Mouse (Mus musculus) hindbrain, embryonic 10.5 days (tissue): ENCODE data around the gene Dnph1. TPM values are rescaled to one million over a fixed set of nuclear protein-coding genes. Genes with fewer than 3 reads are reported as not detected.
A peak's percentile ranks its signal among the peaks of the same experiment; 100 is the strongest.
"Not testable (repeated sequence)": the region's sequence is repeated elsewhere in the genome, so short reads cannot be mapped to it uniquely, and the experiment has no call there.

ENCODE experiments used
- DNase-seq: peaks from one replicate; pipeline ENCODE4 v3.0.0-alpha.2; 2017; ENCODE audit warnings: low spot score
- H3K27ac ChIP-seq: fragments of 300-500 bp; sonication (generic); 2 replicates; pipeline ENCODE4 v1.5.1; 2016; ENCODE audit warnings: mild to moderate bottlenecking, moderate library complexity
- H3K27me3 ChIP-seq: fragments of 300-500 bp; sonication (generic); 2 replicates; pipeline ENCODE4 v1.6.1; 2016; ENCODE audit warnings: mild to moderate bottlenecking; ENCODE audit not compliant: poor library complexity, insufficient read depth, severe bottlenecking
- H3K36me3 ChIP-seq: fragments of 300-500 bp; sonication (generic); 2 replicates; pipeline ENCODE4 v1.6.1; 2016; ENCODE audit warnings: mild to moderate bottlenecking, moderate library complexity
- H3K4me1 ChIP-seq: fragments of 300-500 bp; sonication (generic); replicated peaks from 2 replicates; pipeline ENCODE4 v1.6.1; 2016; ENCODE audit warnings: mild to moderate bottlenecking
- H3K4me3 ChIP-seq: fragments of 300-500 bp; sonication (generic); 2 replicates; pipeline ENCODE4 v1.5.1; 2016; ENCODE audit warnings: mild to moderate bottlenecking, moderate library complexity
- H3K9me3 ChIP-seq: fragments of 300-500 bp; sonication (generic); 2 replicates; pipeline ENCODE4 v1.6.1; 2016; ENCODE audit warnings: mild to moderate bottlenecking, moderate library complexity
- WGBS: fragments of 180-500 bp; shearing (Covaris S2); methylation state at CpG from one replicate; pipeline ENCODE4 v1.1.7; 2016; 5-methylcytosine and 5-hydroxymethylcytosine counted together
- polyA plus RNA-seq: library from polyadenylated mRNA; unstranded; fragments of >200 nt; fragmentation: Nextera tagmentation; extraction: Ambion mirVana; gene quantifications from 2 replicates; pipeline ENCODE4 v1.2.1, GENCODE M21; 2016

The Dnph1 gene
- polyA plus RNA-seq, 1 experiment from 2014 or later = 75.2 TPM

- H3K27me3 ChIP-seq = peaks cover 12% of the 10 kb centered on the region; the same call in 1 of the 2 replicates
- no peak overlapping the region for H3K27ac ChIP-seq
- peaks cover 70% of the 10 kb centered on the region for H3K36me3 ChIP-seq
- no peaks in the 10 kb centered on the region for H3K9me3 ChIP-seq
- WGBS = 83% methylated on average over 8 of the region's 8 CpGs
- peaks cover 10% of the 10 kb centered on the region for H3K4me1 ChIP-seq
- H3K4me3 ChIP-seq = no peak overlapping the region
- no peak for DNase-seq
Measured at GRCm38 (mm10) chr17:46476601-46477000, 19.9 kb upstream of the Dnph1 start.

GRCm38 (mm10) chr17:46477286-46477685 is 19.2 kb upstream of the Dnph1 start:
- 73% methylated on average over 15 of the region's 15 CpGs for WGBS
- Histone ChIP-seq H3K27ac (0 out of 2 replicates have a peak overlapping the region, but pooled peaks have one; percentile 5), H3K27me3 (peaks cover 12% of the 10 kb centered on the region), H3K4me3 (no peak overlapping the region), H3K36me3 (peaks cover 70% of the 10 kb centered on the region), H3K9me3 (no peaks in the 10 kb centered on the region), H3K4me1 (peaks cover 10% of the 10 kb centered on the region)
- no peak for DNase-seq

GRCm38 (mm10) chr17:46483561-46484001 is 12.9 kb upstream of the Dnph1 start:
- H3K36me3 ChIP-seq = peaks cover 18% of the 10 kb centered on the region
- no peaks in the 10 kb centered on the region for H3K9me3 ChIP-seq
- peak overlapping the region; percentile 56 for H3K4me3 ChIP-seq
- peaks cover 41% of the 10 kb centered on the region for H3K4me1 ChIP-seq
- 2% methylated on average over 16 of the region's 16 CpGs for WGBS
- peak; percentile 60 for DNase-seq
- H3K27ac ChIP-seq = peak overlapping the region; percentile 80
- H3K27me3 ChIP-seq = peaks cover 73% of the 10 kb centered on the region

GRCm38 (mm10) chr17:46484021-46484431 is 12.5 kb upstream of the Dnph1 start:
- no peaks in the 10 kb centered on the region for H3K9me3 ChIP-seq
- peak overlapping the region; percentile 56 for H3K4me3 ChIP-seq
- WGBS = 2% methylated on average over 13 of the region's 13 CpGs
- DNase-seq = peak; percentile 38
- peaks cover 14% of the 10 kb centered on the region for H3K36me3 ChIP-seq
- peak overlapping the region; percentile 80 for H3K27ac ChIP-seq
- H3K27me3 ChIP-seq = peaks cover 77% of the 10 kb centered on the region
- peaks cover 41% of the 10 kb centered on the region for H3K4me1 ChIP-seq

GRCm38 (mm10) chr17:46484461-46484875 is 12.0 kb upstream of the Dnph1 start:
- Histone ChIP-seq H3K9me3 (no peaks in the 10 kb centered on the region), H3K27me3 (peaks cover 82% of the 10 kb centered on the region), H3K36me3 (peaks cover 10% of the 10 kb centered on the region; the same call in 1 of the 2 replicates), H3K27ac (peak overlapping the region; percentile 80; the same call in 1 of the 2 replicates), H3K4me3 (peak overlapping the region; percentile 56), H3K4me1 (peaks cover 41% of the 10 kb centered on the region)
- DNase-seq = peak; percentile 23
- WGBS = 8% methylated on average over 6 of the region's 6 CpGs

GRCm38 (mm10) chr17:46486995-46487394 is 9.5 kb upstream of the Dnph1 start:
- H3K27me3 ChIP-seq = peaks cover 80% of the 10 kb centered on the region
- H3K27ac ChIP-seq = peak overlapping the region; percentile 86
- H3K4me3 ChIP-seq = peak overlapping the region; percentile 73
- H3K36me3 ChIP-seq = no peaks in the 10 kb centered on the region
- WGBS = under 1% methylated on average over 22 of the region's 22 CpGs
- peaks cover 41% of the 10 kb centered on the region for H3K4me1 ChIP-seq
- DNase-seq = peak; percentile 25
- no peaks in the 10 kb centered on the region for H3K9me3 ChIP-seq

- Histone ChIP-seq H3K4me1 (peaks cover 41% of the 10 kb centered on the region), H3K27ac (peak within 1 kb of the TSS; percentile 86), H3K9me3 (no peaks in the 10 kb centered on the region), H3K36me3 (no peaks in the 10 kb centered on the region), H3K4me3 (peak within 1 kb of the TSS; percentile 73), H3K27me3 (peaks cover 82% of the 10 kb centered on the region)
- WGBS = under 1% methylated on average over 49 of the region's 49 CpGs
- DNase-seq = peak; percentile 37
Measured at GRCm38 (mm10) chr17:46487431-46487830, 9.1 kb upstream of the Dnph1 start, which contains the start of gene Ttbk1. TSS of gene Ttbk1 (minus strand) at chr17:46487675.

- DNase-seq = no peak
- H3K27ac ChIP-seq = no peak overlapping the region
- no peak overlapping the region for H3K4me3 ChIP-seq
- peaks cover 19% of the 10 kb centered on the region for H3K4me1 ChIP-seq
- H3K9me3 ChIP-seq = no peaks in the 10 kb centered on the region
- peaks cover 24% of the 10 kb centered on the region for H3K36me3 ChIP-seq
- peaks cover 30% of the 10 kb centered on the region for H3K27me3 ChIP-seq
- 82% methylated on average over 5 of the region's 5 CpGs for WGBS
Measured at GRCm38 (mm10) chr17:46495486-46495885, 1.0 kb upstream of the Dnph1 start.

GRCm38 (mm10) chr17:46496081-46496480 is 430 bp upstream of the Dnph1 start:
- H3K4me3 ChIP-seq = not testable (repeated sequence)

GRCm38 (mm10) chr17:46497956-46498355 is 1.4 kb downstream of the Dnph1 start:
- WGBS = 76% methylated on average over 8 of the region's 8 CpGs

More at GRCm38 (mm10) chr17:46496081-46496480, 430 bp upstream of the Dnph1 start:
- peaks cover 30% of the 10 kb centered on the region for H3K27me3 ChIP-seq
- not testable (repeated sequence) for DNase-seq, H3K27ac ChIP-seq, H3K9me3 ChIP-seq
- H3K36me3 ChIP-seq = peaks cover 30% of the 10 kb centered on the region
- H3K4me1 ChIP-seq = peaks cover 19% of the 10 kb centered on the region

GRCm38 (mm10) chr17:46502775-46503174 is 6.3 kb downstream of the Dnph1 start:
- peaks cover 17% of the 10 kb centered on the region for H3K4me1 ChIP-seq
- no peak overlapping the region for H3K4me3 ChIP-seq
- 83% methylated on average over 2 of the region's 2 CpGs for WGBS
- no peaks in the 10 kb centered on the region for H3K9me3 ChIP-seq
- DNase-seq = no peak
- H3K27ac ChIP-seq = no peak overlapping the region
- peaks cover 2% of the 10 kb centered on the region; the same call in 1 of the 2 replicates for H3K27me3 ChIP-seq
- peaks cover 40% of the 10 kb centered on the region for H3K36me3 ChIP-seq

More at GRCm38 (mm10) chr17:46497956-46498355, 1.4 kb downstream of the Dnph1 start:
- Histone ChIP-seq H3K4me1 (peaks cover 24% of the 10 kb centered on the region), H3K4me3 (peak overlapping the region; percentile 80), H3K27ac (no peak overlapping the region), H3K36me3 (peaks cover 40% of the 10 kb centered on the region), H3K9me3 (no peaks in the 10 kb centered on the region), H3K27me3 (peaks cover 23% of the 10 kb centered on the region)
- DNase-seq = no peak

GRCm38 (mm10) chr17:46503847-46504638 is 7.5 kb downstream of the Dnph1 start:
- no peak overlapping the region for H3K27ac ChIP-seq

GRCm38 (mm10) chr17:46505617-46506016 is 9.1 kb downstream of the Dnph1 start:
- peaks cover 15% of the 10 kb centered on the region for H3K36me3 ChIP-seq
- 82% methylated on average over 3 of the region's 3 CpGs for WGBS
- H3K27me3 ChIP-seq = 0 out of 2 replicates have a peak, but pooled peaks cover 3% of the 10 kb centered on the region
- DNase-seq = no peak
- H3K4me3 ChIP-seq = no peak overlapping the region
- H3K9me3 ChIP-seq = no peaks in the 10 kb centered on the region
- no peak overlapping the region for H3K27ac ChIP-seq
- H3K4me1 ChIP-seq = peaks cover 17% of the 10 kb centered on the region; the same call in 1 of the 2 replicates

More at GRCm38 (mm10) chr17:46503847-46504638, 7.5 kb downstream of the Dnph1 start:
- Histone ChIP-seq H3K27me3 (0 out of 2 replicates have a peak, but pooled peaks cover 3% of the 10 kb centered on the region), H3K36me3 (peaks cover 31% of the 10 kb centered on the region), H3K4me1 (peaks cover 17% of the 10 kb centered on the region; the same call in 1 of the 2 replicates), H3K4me3 (no peak overlapping the region), H3K9me3 (no peaks in the 10 kb centered on the region)
- whole genome bisulfite sequencing = 77% methylated on average over 14 of the region's 14 CpGs
- no peak for DNase-seq
